Mouse (Mus musculus): ENCODE measurements around the gene Lrrc75b.
A peak's percentile ranks its signal among the peaks of the same experiment; 100 is the strongest.
"Not testable (repeated sequence)": the region's sequence is repeated elsewhere in the genome, so short reads cannot be mapped to it uniquely, and the experiment has no call there.

Gene Lrrc75b

DNA sequence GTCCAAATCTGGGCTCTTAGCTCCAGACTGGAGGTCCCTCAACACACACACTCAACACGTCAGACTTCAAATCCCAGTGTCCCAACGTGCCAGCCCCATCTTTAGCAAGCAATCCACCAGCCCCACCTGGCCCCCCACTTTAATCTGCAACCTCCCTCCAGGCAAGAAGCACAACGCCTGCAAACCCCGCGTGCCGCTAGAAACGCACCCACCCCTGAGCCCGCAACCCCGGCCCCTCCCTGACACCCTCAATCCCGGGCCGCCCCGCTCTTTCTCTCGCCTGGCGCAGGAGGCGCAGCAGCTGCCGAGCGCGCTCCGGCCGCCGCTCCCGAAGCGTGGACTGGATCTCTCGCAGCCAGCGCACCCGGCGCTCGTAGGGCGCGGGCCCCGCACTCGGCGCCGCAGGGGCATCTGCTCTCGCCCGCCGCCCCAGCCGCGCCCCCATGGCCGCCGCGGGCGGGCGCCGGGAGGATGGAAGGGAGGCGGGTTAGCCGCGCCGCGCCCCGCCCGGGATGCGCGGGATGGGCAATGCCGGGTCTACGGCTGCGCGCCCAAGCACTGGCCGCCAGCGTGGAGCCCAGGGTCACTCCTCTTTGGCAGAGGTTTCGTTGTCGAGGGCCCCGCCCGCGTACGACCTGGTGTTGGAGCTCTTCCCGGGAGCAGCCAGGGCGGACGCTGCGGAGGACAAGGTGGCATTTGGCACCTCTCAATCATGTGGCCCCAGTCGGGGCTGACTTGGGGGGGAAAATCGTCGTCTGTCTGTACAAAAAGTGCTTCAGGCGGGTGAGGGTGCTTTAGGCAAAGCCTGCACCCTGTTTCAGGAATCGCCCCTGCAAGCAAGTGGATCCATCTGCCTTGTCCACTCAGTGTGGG lies at the start of gene Lrrc75b:
Lrrc75b (minus strand) TSS at position 655 of the 873 bp plus-strand sequence.
- DNase-seq: peak; percentile 87

DNA sequence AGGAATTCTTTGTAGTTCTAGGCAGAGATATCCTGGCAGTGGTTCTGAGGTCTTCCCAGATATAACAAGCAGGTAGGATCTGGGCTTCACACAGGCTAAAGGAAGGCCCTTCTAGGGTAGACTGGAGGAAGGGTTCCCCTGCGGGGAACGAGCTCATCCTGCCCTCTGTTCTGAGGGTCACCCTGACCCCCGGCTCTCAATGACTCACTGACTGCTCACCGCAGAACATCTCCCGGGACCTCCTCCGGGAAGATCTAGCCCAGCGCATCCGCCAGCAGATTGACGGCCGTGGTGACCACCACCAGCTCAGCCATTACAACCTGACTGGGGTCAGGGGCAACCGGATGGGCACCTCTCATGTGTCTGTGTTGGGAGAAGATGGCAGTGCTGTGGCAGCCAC lies 48.8 kb upstream of the Lrrc75b start:
- DNase-seq: no peak

DNA sequence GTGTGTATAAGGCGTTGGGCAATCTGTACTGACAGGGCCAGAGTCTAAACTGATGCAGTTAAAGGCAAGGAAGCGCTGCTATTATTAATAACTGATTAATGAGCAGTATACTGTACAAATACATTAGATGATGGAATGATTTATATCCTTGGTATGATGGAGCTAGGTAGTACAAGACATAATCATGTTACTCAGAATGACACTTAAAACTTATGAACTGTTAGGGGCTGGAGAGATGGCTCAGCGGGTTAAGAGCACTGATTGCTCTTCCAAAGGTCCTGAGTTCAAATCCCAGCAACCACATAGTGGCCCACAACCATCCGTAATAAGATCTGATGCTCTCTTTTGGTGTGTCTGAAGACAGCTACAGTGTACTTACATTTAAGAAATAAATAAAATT lies 47.1 kb upstream of the Lrrc75b start:
- no peak for DNase-seq

DNA sequence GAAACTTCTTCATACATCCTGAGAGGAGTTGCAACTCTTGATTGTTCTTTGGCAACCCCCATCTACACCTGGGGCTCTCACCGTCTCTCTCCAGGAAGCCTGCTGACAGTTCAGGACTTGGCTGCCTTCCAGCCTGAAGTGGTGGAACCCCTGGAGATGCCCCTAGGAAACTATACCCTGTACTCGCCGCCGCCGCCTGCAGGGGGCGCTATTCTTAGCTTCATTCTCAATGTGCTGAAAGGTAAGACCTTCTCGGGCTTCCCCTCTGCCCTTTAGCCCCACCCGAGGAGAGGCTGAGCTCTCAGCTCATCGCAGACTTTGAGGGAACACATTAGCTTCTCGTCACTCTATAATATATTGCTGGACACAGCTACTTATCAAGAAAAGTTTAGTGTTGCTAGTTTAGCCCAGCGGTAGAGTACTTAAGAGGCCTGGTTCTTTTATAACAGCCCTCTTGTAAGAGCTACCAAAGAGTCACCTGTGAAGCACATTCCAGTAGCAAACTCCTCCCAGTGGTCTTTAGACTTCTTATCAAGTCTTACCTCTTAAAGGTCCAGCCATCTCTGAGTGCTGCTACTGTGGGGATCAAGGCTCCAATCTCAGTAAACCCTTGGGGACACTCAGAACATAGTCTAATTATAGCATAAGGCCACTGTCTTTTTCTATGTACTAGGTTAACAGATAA lies 45.2 kb upstream of the Lrrc75b start:
- no peak for DNase-seq

DNA sequence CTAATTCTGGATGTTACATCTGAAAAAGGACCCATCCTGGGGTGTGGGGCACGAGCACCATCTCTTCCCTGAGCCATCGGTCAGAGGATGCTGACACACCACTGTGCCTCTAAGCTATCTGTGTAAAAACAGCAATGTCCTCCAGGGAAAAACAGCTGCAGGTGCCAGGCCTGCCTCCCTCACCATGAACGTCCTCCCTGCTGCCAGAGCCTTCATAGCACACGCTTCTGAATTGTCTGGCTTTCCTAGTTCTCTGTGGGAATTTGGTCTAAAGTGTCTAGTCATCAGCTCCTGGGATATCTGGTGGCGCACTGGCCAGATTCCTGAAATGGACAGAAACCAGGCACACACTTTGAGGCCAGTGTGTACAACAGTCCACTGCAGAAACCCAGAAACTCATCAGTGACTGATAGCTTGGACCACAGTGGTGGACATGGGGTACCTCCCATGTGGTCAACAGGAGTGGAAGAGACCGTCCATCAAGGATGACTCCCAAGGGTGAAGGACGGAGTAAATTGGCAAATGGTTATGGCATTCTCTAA lies 40.1 kb upstream of the Lrrc75b start:
- DNase-seq: no peak

DNA sequence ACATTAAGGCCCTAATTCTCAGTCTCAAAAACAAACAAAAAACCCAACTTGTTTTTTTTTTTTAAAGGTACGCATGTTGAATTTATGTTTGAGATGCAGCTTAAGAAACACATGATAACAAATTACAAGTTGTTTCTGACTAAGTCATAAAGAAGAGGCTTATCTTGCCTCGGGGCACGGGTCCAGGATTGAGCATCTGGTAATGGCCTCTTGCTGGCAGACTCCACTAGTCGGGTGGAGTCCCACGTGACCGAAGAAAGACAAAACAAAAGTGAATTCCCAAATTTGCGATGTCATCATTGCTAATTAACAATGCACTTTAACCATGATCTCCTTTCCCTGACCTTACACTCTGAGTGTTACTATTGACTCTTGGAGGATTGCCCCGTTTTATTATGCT lies 35.9 kb upstream of the Lrrc75b start:
- peak; percentile 30 for DNase-seq

DNA sequence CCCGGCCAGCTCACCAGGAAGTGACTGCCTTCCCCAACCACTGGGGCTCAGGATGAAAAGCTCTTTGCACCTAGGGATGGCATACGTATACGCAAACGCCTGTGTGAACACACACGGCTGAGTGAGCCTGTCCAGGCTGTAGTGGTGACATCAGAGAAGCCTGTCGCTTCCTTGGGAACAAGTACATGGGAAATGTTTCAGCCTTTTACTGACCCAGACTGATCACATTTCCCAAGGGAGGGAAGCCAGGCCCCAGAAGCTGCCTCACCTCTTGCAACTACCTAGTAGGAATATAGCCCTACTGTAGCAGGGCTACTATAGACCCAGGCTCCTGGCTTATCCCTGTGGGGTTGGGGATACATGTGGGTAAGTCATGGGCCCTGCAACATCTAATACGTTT lies 32.5 kb upstream of the Lrrc75b start:
- no peak for DNase-seq

DNA sequence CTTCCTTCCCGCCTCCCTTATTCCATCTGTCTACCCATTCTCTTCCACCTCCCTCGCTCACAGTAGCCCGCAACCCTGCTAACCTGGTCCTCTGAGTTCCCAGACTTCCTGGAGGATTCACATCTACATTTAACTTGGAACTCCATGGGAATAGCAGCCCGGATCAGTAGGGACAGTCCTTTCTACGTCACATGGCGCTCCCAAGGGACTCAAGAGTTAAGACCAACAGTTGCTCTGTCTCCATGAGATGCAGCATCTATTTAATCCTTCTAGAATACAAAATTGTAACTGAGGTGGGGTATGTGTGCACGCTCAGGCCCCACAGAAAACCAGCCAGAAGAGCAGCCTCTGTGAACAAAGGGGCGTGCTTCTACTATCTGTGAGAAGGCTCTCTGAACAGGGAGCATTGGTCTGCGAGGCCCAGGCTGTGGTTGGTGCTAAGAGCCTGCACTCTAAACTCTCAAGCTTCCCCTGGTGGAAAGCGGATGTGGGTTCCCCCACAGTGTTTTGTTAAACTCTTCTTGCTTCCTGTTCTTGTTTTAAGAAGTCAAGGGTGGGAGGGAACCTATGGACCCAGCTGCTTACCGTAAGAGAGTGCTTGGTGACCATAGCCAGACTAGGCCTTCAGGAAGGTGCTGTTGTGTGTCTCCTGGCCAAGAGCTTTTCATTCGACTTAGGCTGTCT lies 31.2 kb upstream of the Lrrc75b start:
- no peak for DNase-seq

DNA sequence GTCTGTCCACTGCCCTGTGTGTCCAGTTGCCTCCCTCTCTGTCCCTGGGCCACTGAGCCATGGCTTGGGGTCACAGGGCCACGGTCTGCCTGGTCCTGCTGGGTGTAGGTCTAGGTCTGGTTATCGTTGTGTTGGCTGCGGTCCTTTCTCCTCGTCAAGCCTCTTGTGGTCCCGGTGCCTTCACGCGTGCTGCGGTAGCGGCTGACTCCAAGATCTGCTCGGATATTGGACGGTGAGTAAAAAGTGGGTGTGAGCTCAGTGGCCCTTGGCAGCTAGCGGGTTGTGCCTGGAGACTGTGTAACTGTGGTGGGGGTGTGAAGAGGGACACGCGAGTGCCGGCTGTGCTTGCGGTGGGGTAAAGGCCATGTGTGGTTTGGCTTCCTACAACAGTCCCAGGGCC lies 29.5 kb upstream of the Lrrc75b start:
- DNase-seq: no peak

DNA sequence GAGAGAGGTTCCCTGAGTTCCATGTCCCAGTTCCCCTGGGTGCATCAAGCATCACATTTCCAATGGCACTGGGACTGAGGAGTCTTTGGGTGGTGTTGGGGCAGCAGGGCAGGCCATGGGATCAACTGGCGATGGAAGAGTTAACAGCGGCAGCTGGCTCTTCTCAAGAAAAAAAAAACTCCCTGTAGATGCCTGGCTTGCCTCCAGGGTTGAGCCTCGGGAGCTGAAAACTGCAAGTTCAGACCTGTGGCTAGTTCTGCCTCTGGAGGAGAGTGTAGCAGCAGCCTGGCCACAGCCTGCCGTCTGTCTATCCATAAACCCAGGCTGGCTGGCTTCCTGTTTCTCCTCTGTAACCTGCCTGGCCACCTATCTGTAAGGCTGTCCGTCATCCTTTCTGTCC lies 29.0 kb upstream of the Lrrc75b start, which contains the start of gene Ggt5:
Ggt5 (plus strand) TSS at position 212 of the 400 bp plus-strand sequence.
- DNase-seq: no peak

DNA sequence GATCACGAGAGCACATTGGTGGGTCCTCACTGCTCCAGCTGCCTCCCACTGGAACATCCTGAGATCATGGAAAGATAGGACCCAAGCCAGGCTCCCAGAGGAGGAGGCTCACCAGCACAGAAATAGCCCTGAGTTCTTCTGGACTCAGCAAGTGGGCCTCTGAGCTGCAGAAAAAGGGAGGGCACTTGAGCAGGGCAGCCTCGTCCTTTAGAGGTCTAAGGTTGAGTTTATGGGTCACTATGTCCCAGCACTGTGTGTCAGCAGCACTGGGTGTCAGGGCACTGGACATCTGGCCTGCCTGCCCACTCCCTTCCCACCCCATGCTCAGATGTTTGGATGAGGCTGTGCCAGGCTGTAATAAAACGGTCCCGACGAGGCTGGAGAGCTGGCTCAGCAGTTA lies 28.2 kb upstream of the Lrrc75b start:
- DNase-seq: no peak

DNA sequence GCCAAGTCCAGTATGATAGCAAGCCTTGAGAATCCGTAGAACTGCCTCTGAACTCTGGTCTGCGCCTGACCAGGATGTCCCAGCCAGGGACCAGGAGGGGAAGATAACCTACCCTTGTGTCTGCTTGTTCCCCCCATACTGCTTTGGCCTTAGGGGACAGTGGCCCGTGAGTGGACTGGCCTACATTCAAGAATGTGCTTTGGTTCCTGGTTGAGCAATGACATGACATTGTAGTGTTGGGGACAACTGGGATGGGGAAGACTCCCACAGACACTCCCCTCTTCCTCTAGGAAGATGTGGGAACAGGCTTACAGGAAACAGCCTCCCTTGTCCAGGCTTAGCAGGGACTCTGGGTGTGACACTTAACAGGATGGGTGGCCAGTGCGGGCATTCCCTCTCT lies 27.7 kb upstream of the Lrrc75b start:
- DNase-seq: no peak

DNA sequence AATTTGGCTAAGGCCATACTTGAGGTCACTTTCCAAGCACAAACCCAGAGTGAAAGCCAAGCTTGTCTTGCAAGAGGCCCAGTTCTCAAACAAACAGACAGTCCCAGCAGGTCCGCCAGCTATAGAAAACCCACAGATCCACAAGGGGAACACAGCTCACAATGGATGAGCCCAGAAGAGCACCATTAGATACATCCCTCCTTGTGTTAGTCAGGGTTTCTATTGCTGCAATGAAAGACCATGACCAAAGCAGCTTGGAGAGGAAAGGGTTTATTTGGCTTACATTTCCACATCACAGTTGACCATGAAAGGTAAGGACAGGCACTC lies 26.4 kb upstream of the Lrrc75b start:
- DNase-seq: no peak

DNA sequence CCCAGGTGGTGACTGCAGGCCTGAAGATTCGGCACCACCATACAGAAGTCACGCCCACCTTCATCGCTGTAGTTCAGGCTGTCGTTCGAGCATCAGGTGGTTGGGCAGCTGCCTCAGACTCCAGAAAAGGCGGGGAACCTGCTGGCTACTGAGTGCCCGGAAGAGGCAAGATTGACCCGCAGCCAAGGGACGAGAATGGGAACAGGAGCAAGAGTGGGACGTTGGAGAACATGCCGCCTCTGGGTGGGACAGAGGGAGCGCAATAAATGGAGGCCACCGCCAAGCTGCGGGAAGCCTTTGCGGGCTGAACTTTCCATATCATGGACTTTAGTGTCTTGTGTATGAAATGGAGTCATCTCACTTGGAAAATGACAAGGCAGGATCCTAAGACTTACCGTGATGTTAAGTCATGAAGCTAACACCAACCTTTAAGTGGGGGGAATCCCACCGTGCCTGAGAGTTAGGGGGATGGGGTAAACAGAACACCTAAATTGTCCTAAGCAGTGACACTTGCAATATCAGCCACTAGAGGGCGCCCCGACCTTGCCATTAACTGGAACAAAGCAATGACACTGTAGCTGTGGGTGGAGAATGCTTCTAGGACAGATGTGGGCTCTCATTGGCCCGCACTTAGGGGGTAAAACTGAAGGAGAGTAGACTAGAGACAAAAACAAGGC lies 25.9 kb upstream of the Lrrc75b start:
- peak; percentile 74 for DNase-seq

DNA sequence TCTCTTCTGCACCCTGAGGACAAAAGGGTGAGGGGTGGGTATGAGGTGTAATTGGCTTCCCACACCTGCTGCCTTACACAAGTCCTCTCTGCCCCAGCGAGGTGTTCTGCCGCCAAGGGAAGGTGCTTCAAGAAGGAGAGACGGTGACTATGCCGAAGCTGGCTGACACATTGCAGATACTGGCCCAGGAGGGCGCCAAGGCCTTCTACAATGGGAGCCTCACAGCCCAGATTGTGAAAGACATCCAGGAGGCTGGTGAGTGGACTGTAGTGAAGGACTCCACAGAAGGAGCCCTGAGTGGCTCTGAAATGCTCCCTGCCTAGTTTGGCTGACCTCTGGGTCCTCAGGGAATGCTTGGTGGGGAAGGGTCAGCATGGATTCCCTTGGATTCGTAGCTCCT lies 19.0 kb upstream of the Lrrc75b start:
- no peak for DNase-seq

DNA sequence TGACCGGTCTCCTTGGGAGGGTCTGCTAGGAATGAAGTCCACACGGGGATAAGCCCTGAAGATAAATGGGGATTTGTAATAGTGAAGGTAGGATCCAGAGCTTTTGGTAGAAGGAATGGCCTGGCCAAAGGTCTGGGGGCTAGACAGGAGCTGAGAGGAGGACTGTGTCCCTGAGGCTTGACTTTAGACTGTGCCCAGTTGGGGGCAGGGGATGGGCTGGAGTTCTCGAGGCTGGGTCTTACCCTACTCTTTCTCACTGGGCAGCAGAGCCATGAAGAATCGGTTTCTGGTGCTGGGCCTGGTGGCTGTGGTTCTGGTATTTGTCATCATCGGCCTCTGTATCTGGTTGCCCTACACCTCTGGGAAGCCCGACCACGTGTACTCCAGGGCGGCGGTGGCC lies 13.8 kb upstream of the Lrrc75b start:
- no peak for DNase-seq

DNA sequence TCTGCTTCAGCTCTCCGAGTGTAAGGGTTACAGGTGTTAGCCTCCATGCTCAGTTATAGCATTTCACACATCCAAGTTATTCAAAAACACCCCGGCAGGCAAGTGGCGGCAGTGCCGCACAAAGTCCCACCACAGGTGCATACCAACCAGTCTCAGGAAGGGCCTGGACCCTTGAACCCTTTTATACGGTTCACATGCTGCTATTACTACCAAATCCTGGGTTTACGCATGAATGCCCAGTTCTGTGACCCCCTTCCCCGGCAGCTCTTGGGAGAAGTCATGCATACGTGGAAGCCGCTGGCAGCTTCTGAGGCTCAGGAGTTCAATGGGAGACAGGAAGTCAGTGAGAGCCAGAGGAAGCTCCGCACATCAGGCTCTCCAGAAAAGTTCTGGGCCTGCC lies 13.1 kb upstream of the Lrrc75b start:
- DNase-seq: no peak

DNA sequence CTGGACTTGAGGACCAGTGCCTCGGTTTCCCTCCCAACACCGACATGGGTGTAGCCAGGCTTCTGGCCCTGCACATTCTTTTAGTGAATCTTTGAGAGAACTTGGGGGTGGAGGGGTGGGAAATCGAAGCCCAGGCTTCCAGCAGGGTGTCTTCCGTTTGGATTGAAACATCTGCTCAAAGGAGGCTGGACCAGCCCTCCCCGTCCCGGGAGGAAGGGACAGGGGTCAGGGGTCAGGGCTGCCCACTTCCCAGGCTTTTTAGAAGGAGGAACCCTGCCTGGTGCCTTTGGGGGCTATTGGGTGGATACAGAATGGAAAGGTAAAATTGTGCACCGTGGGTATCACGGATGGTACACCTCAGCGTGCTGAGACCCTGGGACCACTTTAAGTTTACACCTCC lies 11.8 kb upstream of the Lrrc75b start:
- DNase-seq: no peak

DNA sequence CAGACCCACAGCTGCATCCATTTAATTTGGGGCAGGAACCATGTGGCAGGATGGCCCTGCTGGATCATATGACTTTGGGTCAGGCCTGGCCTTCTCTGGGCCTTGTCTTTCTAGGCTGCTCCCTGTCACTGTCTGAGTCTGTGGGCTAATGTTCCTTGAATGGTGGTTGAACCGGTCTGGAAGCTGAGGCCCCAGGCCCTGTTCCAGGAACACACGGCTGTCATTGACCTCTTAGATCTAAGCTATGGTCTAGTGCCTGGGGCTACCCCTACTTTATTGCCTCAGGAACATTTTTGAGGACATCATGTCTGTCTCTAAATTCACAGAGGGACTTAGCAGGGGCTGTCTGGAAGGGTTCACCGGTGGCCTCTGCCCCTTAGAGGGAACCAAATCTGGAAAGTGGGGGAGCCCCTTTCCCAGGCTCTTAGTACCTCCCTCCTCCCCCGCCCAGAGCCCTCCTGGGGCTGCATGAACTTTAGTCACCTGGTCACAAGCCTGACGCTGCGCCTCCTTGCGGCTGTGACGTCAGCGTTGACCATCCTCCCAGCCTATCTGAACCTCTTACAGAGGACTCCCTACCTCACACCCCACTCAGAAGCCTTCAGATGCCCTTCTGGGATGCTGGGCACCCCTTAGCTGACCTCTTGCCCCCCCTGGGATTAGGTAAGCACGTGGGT lies 11.0 kb upstream of the Lrrc75b start:
- DNase-seq: no peak

DNA sequence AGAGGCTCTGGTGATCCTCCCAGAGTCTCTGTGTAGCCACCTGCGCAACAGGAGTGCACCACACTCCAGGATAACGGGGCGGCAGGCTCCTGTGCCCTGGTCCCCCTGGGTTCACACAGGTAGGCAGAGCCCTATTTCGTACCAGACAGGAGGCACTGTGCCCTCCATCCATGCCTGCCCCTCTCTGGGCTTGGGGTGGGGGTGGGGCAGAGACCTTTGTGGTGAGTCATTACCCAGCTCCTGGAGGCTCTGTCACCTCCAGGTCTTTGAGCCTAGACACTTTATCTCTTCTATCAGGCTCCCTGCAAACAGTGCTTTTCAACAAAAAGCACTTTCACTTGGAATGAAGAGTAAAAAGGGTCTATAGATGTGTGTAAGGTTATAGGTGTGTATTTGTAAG lies 8.7 kb upstream of the Lrrc75b start:
- no peak for DNase-seq

DNA sequence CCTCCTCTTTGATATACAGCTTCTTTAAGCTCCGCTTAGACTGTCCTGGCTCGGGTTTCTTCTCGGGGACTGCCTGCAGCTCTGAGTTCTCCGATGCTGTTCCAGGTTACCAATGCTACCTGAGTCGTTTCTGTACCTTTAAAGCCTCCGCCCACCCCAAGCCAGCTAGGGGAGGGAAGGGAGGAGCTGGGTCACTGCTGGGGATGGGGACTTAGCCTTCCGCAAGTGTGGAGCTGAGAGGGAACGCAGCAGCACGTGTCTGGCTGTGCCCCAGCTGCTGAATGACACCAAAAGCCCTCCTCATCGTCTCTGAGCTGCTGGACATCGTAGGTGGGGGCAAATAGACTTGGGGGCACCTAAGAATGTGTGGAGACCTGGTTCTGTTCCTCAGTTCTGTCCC lies 8.3 kb upstream of the Lrrc75b start:
- no peak for DNase-seq

DNA sequence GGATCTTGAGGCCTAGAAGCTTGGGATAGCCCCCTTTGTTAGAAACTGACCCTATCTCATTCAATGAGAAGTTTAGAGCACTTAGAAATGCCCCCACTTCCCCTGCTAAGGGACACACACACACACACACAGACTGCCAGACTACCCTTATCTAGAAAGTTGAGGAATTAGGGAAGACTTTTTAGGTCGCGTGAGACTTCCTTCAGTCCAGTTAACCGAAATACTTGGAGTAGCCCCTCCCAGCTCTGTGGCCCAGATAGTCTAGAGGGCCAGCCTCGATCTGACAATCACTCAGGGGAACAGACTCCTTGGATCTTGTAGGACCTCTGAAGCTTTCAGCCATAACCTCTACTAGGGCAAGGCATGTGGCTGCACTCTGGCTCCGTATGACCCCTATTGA lies 7.9 kb upstream of the Lrrc75b start:
- DNase-seq: no peak

DNA sequence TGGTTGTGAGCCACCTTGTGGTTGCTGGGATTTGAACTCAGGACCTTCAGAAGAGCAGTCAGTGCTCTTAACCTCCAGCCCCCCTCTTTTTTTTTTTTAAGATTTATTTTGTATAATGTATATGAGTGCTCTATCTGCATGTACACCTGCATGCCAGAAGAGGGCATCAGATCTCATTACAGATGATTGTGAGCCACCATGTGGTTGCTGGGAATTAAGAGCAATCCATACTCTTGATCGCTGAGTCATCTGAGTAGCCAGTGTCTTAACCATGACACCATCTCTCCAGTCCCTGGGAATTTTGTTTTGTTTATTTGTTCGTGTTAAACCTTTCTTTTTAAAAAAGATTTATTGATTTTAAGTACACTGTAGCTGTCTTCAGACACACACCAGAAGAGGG lies 6.6 kb upstream of the Lrrc75b start:
- not testable (repeated sequence) for DNase-seq

All from cerebellum, adult 11-12 months (tissue).